Mouse (Mus musculus) hindbrain, embryonic 14.5 days (tissue): Measurements from ENCODE around the gene Scaf1. TPM values are rescaled to one million over a fixed set of nuclear protein-coding genes. Genes with fewer than 3 reads are reported as not detected.

Source experiments
- ATAC-seq: fragments of 200-750 bp; cut with Nextera tagmentation; 2 replicates; pipeline ENCODE4 v1.8.0; 2017; ENCODE audit warnings: moderate number of reproducible peaks, mild to moderate bottlenecking, moderate TSS enrichment, moderate library complexity; ENCODE audit not compliant: low FRiP score
- DNase-seq: peaks from one replicate; pipeline ENCODE4 v3.0.0-alpha.2; 2015; ENCODE audit warnings: low spot score
- H3K27ac ChIP-seq: fragments of 300-500 bp; sonication (generic); 2 replicates; pipeline ENCODE4 v1.5.1; 2014; ENCODE audit warnings: mild to moderate bottlenecking, moderate library complexity
- H3K27me3 ChIP-seq: fragments of 300-500 bp; sonication (generic); 2 replicates; pipeline ENCODE4 v1.6.1; 2014; ENCODE audit warnings: mild to moderate bottlenecking, low read length, mixed read lengths; ENCODE audit not compliant: control insufficient read depth, insufficient read depth
- H3K36me3 ChIP-seq: fragments of 300-500 bp; sonication (generic); replicated peaks from 2 replicates; pipeline ENCODE4 v1.6.1; 2014; ENCODE audit not compliant: control insufficient read depth, insufficient read depth
- H3K4me1 ChIP-seq: fragments of 300-500 bp; sonication (generic); replicated peaks from 2 replicates; pipeline ENCODE4 v1.6.1; 2014; ENCODE audit warnings: antibody characterized with exemption, low read length, mixed read lengths; ENCODE audit not compliant: control insufficient read depth, insufficient read depth
- H3K4me2 ChIP-seq: fragments of 300-500 bp; sonication (generic); replicated peaks from 2 replicates; pipeline ENCODE4 v1.6.1; 2014; ENCODE audit warnings: mild to moderate bottlenecking, moderate library complexity
- H3K4me3 ChIP-seq: fragments of 300-500 bp; sonication (generic); replicated peaks from 2 replicates; pipeline ENCODE4 v1.5.1; 2014; ENCODE audit warnings: mild to moderate bottlenecking, low read length
- H3K9ac ChIP-seq: fragments of 300-500 bp; sonication (generic); 2 replicates; pipeline ENCODE4 v1.6.1; 2014
- H3K9me3 ChIP-seq: fragments of 300-500 bp; sonication (generic); 2 replicates; pipeline ENCODE4 v1.6.1; 2016; ENCODE audit warnings: low read length; ENCODE audit not compliant: control insufficient read depth
- WGBS: fragments of 180-500 bp; shearing (Covaris S2); extraction: QIAGEN DNeasy Blood & Tissue Kit; methylation state at CpG from one replicate; pipeline ENCODE4 v1.1.7; 2014; 5-methylcytosine and 5-hydroxymethylcytosine counted together
- polyA plus RNA-seq: library from polyadenylated mRNA; unstranded; fragments of >200 nt; fragmentation: Nextera tagmentation; extraction: Ambion mirVana; gene quantifications from 2 replicates; pipeline ENCODE4 v1.2.1, GENCODE M21; 2014

The Scaf1 gene
- polyA plus RNA-seq, 1 experiment from 2014 or later: 59.7 TPM

DNA sequence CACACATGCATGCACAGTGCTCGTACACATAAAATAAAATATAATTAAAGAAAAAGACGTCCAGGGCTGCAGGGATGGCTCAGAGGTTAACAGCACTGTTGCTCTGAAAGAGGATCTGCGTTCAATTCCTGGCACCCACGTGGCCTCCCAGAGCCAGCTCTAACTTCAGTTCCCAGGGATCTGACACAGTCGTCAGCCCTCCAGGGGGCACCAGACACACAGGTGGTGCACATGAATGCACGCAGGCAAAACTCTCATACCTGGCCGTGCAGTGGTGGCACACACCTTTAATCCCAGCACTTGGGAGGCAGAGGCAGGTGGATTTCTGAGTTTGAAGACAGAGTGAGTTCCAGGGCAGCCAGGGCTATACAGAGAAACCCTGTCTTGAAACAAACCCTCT lies 50.2 kb downstream of the Scaf1 start:
- DNase-seq: no peak

DNA sequence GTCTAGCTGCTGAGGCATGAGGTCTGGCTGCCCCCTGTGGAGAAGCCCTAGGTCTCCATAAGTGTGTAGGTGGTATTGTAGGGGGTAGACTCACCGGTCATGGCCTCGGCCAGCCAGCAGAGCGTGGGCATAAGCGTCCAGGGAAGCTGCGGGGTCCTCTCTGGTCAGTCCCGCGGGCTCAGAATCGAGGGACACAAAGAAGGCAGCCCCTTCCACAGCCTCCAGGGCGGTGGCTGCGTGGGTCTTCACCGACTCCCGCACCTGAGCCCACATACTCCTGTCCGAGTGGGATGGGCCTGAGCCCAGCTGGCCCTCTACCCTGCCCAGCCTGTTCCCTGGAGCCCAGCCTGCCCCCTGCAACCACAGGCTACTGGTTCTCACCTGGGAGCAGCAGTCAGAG lies 51.2 kb downstream of the Scaf1 start:
- Histone ChIP-seq H3K4me3 (no peak overlapping the region), H3K4me2 (no peak overlapping the region), H3K27ac (no peak overlapping the region), H3K36me3 (peaks cover 76% of the 10 kb centered on the region), H3K4me1 (no peaks in the 10 kb centered on the region), H3K9ac (no peak overlapping the region), H3K9me3 (no peaks in the 10 kb centered on the region), H3K27me3 (no peaks in the 10 kb centered on the region)
- DNase-seq (no peak), ATAC-seq (no peak)
- 93% methylated on average over 13 of the region's 13 CpGs for WGBS

More for the DNA sequence above, 50.2 kb downstream of the Scaf1 start:
- ATAC-seq: no peak
- H3K4me1 ChIP-seq: peaks cover 2% of the 10 kb centered on the region
- H3K4me3 ChIP-seq: no peak overlapping the region
- H3K27me3 ChIP-seq: no peaks in the 10 kb centered on the region
- H3K9me3 ChIP-seq: no peaks in the 10 kb centered on the region
- no peak overlapping the region for H3K4me2 ChIP-seq
- no peak overlapping the region for H3K27ac ChIP-seq
- H3K9ac ChIP-seq: no peak overlapping the region
- peaks cover 70% of the 10 kb centered on the region for H3K36me3 ChIP-seq
- 85% methylated on average over 7 of the region's 7 CpGs for WGBS

DNA sequence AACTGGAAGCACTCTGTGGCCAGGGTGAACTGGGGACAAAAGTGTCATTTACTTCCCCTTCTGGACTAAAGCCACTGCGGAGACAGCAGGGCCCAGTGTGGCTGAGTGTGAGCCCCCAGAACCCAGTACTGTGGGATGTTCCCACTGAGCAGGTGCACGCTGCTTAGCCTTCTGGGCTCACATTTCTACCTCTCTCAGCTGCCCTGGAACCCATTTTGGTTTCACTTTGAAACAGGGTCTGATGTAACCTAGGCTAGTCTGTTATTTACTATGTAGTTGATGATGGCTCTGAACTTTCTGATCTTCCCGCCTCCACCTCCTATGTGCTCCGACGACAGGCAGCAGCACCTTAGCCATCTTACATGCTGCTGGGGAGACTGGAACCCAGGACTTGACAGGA lies 53.3 kb downstream of the Scaf1 start:
- peaks cover 84% of the 10 kb centered on the region for H3K36me3 ChIP-seq

DNA sequence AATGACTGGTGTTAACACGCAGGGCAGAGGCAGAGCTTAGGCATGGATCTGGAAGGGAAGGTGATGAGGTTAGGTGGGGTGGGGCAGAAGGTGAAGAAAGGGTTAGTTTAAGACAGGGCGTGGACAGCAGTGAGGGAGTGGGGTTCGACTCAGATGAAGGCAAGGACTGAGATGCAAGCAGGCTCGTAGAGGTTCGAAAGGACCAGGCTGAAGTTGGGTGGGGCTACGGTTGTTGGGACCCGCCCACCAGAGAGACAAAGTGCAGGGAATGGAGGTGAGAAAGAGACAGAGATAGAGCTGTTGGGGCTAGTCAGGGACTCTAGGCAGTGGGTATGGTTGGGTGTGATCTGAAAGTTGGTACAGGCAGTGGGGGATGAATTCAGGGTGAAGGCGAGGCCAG lies 53.8 kb downstream of the Scaf1 start:
- DNase-seq: no peak
- H3K4me2 ChIP-seq: no peak overlapping the region
- no peaks in the 10 kb centered on the region for H3K27me3 ChIP-seq
- ATAC-seq: no peak
- H3K4me1 ChIP-seq: no peaks in the 10 kb centered on the region
- no peak overlapping the region for H3K4me3 ChIP-seq
- H3K36me3 ChIP-seq: peaks cover 81% of the 10 kb centered on the region
- no peaks in the 10 kb centered on the region for H3K9me3 ChIP-seq
- WGBS: 88% methylated on average over 8 of the region's 8 CpGs
- H3K9ac ChIP-seq: no peak overlapping the region
- H3K27ac ChIP-seq: no peak overlapping the region

More for the DNA sequence above, 53.3 kb downstream of the Scaf1 start:
- Histone ChIP-seq H3K9me3 (no peaks in the 10 kb centered on the region), H3K4me3 (no peak overlapping the region), H3K4me2 (no peak overlapping the region), H3K27ac (no peak overlapping the region), H3K27me3 (no peaks in the 10 kb centered on the region), H3K4me1 (no peaks in the 10 kb centered on the region), H3K9ac (no peak overlapping the region)
- DNase-seq: no peak
- no peak for ATAC-seq
- 93% methylated on average over 5 of the region's 5 CpGs for WGBS

DNA sequence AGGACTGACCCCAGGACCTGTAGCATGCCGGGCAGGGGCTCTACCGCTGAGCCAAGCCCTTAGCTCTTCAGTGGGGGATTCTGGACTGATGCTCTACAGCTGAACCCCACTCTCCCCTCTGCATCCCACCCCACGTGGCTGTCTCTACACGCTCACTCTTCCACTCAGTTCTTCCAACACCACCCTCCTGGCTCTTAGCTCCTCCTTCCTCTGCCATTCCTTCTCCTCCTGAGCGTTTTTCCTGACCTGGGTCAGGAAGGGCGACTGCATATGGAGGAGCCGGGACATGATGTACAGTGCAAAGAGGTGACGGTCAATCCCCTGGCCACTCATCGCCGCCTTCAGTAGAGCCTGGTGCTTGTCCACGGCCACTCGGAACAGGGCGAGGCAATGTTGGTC lies 55.7 kb downstream of the Scaf1 start:
- Histone ChIP-seq H3K4me1 (no peaks in the 10 kb centered on the region), H3K4me2 (no peak overlapping the region), H3K27me3 (no peaks in the 10 kb centered on the region), H3K4me3 (no peak overlapping the region), H3K27ac (no peak overlapping the region), H3K36me3 (peaks cover 65% of the 10 kb centered on the region), H3K9me3 (no peaks in the 10 kb centered on the region), H3K9ac (no peak overlapping the region)
- ATAC-seq (no peak), DNase-seq (no peak)
- 92% methylated on average over 13 of the region's 13 CpGs for WGBS

DNA sequence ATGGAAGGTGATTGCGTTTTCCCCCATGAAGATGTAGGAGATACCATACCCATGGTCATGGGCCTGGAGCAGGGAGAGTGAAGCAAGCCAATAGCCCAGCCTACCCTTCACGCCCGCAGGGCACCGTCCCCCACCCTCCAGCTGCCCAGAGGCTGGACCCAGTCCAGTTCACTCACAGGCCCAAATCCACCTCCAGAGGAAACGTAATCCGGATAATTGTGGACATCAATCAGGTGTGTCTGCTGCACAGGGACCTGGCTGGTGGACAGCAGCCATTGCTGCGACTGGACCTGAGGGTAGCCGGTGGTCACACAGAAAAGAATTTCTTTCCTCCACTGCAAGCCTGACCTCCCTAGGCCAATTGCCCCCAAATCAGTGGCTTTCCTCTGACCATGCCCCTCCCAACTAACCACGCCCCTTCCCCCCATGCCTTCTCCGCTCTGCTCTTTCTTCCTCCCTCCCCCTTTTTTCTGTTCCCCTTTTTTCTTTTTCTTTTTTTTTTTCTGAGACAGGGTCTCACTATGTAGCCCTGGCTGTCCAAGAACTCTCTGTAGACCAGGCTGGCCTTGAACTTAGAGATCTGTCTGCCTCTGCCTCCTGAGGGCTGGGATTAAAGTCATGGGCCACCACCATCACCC lies 56.2 kb downstream of the Scaf1 start:
- 89% methylated on average over 10 of the region's 10 CpGs for WGBS
- ATAC-seq: no peak
- no peaks in the 10 kb centered on the region for H3K9me3 ChIP-seq
- no peak overlapping the region for H3K4me3 ChIP-seq
- H3K27ac ChIP-seq: no peak overlapping the region
- peaks cover 59% of the 10 kb centered on the region for H3K36me3 ChIP-seq
- DNase-seq: no peak
- no peaks in the 10 kb centered on the region for H3K4me1 ChIP-seq
- H3K27me3 ChIP-seq: no peaks in the 10 kb centered on the region
- no peak overlapping the region for H3K4me2 ChIP-seq
- no peak overlapping the region for H3K9ac ChIP-seq

DNA sequence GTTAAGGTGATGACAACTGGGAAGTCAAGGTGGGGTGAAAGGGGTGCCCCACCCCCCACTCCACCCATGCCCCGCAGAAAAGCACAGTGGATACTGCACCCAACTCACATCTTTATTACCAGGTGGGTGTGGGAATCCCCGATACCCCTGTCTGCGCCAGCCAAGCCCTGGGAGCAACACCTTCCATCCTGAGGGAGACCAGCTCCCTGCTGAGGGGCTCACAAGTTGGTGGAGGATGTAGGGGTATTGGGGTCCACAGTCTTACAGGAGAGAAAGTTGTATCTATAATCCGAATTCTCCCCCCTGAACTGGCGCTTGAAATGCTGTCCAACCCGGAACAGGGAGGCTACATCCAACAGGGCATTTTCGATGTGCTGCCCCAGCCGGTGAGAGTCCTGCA lies 56.9 kb downstream of the Scaf1 start:
- Histone ChIP-seq H3K9ac (no peak overlapping the region), H3K9me3 (no peaks in the 10 kb centered on the region), H3K27me3 (no peaks in the 10 kb centered on the region), H3K27ac (no peak overlapping the region), H3K36me3 (peaks cover 54% of the 10 kb centered on the region), H3K4me1 (no peaks in the 10 kb centered on the region), H3K4me3 (no peak overlapping the region), H3K4me2 (no peak overlapping the region)
- no peak for ATAC-seq
- DNase-seq: no peak
- WGBS: 87% methylated on average over 8 of the region's 8 CpGs

DNA sequence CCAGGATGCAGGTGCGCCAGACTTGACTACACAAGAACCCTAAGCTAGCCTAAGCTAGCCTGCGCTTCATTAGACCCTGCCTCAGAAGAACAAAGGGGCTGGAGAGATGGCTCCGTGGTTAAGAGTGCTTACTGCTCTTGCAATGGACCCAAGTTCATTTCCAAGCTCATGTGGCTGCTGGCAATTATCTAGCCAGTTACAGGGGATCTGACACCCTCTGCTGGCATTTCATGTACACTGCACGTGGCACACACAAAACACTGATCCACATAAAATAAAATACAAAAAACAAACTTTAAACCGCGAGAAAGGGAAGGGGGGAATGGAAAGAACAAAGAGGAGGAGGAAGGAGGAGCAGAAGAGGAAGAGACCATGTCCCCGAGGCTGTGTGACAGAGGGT lies 58.0 kb downstream of the Scaf1 start:
- 62% methylated on average over 7 of the region's 7 CpGs for WGBS
- no peak overlapping the region for H3K27ac ChIP-seq
- DNase-seq (peak; percentile 64), ATAC-seq (no peak)
- peaks cover 44% of the 10 kb centered on the region for H3K36me3 ChIP-seq
- no peak overlapping the region for H3K4me3 ChIP-seq
- no peaks in the 10 kb centered on the region; the same call in 1 of the 2 replicates for H3K4me1 ChIP-seq
- H3K27me3 ChIP-seq: no peaks in the 10 kb centered on the region
- H3K9ac ChIP-seq: no peak overlapping the region
- H3K9me3 ChIP-seq: no peaks in the 10 kb centered on the region
- H3K4me2 ChIP-seq: no peak overlapping the region

DNA sequence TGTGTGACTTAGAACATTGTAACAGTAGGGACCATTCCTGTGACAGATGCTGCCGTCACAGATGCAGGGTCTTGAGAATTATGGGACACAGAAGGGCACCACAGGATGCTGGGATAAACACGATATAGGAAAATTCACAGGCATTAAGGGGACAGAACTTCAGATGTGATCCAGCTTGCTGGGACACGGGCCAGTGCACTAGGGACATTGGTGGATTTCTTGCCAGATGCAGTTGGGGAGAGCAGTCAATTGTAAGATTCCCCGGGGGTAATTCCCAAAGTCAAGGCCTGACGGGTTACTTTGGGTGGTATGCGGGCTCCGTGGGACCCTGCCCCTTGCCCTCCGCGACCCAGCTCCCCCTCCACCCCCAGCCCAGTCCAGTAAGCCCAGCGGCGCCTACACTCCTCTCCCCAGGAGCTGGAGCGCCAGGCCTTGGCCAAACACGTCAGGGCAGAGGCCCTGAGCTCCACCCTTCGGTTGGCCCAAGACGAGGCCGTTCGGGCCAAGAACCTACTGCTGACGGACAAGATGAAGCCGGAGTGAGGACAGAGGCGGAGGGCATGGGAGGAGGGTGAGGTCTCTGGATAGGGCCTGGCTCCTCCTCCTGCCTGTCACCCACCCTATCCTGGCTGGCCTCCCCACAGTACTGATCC lies 58.9 kb downstream of the Scaf1 start:
- WGBS: 64% methylated on average over 19 of the region's 20 CpGs
- Histone ChIP-seq H3K36me3 (peaks cover 35% of the 10 kb centered on the region), H3K4me2 (no peak overlapping the region), H3K4me3 (no peak overlapping the region), H3K27ac (no peak overlapping the region), H3K27me3 (peaks cover 4% of the 10 kb centered on the region; the same call in 1 of the 2 replicates), H3K4me1 (peaks cover 5% of the 10 kb centered on the region; the same call in 1 of the 2 replicates), H3K9me3 (no peaks in the 10 kb centered on the region), H3K9ac (no peak overlapping the region; the same call in 1 of the 2 replicates)
- DNase-seq (no peak), ATAC-seq (no peak)
